Mouse (Mus musculus) stomach, postnatal 0 days (tissue): ENCODE results near the gene Lyrm7. TPM values are rescaled to one million over a fixed set of nuclear protein-coding genes. Genes with fewer than 3 reads are reported as not detected.

Experiments
- ATAC-seq: fragments of 200-750 bp; cut with Nextera tagmentation; 2 replicates; pipeline ENCODE4 v1.8.0; 2017; ENCODE audit not compliant: low FRiP score, low TSS enrichment
- DNase-seq: peaks from one replicate; pipeline ENCODE4 v3.0.0-alpha.2; 2016; ENCODE audit warnings: low spot score
- H3K27ac ChIP-seq: fragments of 300-500 bp; sonication (generic); replicated peaks from 2 replicates; pipeline ENCODE4 v1.5.1; 2014; ENCODE audit warnings: mild to moderate bottlenecking, control low read depth
- H3K27me3 ChIP-seq: fragments of 300-500 bp; sonication (generic); 2 replicates; pipeline ENCODE4 v1.6.1; 2014; ENCODE audit warnings: low read length; ENCODE audit not compliant: control insufficient read depth, insufficient read depth
- H3K36me3 ChIP-seq: fragments of 300-500 bp; sonication (generic); 2 replicates; pipeline ENCODE4 v1.6.1; 2014; ENCODE audit warnings: low read length, mixed read lengths; ENCODE audit not compliant: control insufficient read depth, insufficient read depth
- H3K4me1 ChIP-seq: fragments of 300-500 bp; sonication (generic); replicated peaks from 2 replicates; pipeline ENCODE4 v1.6.1; 2014; ENCODE audit warnings: antibody characterized with exemption; ENCODE audit not compliant: control insufficient read depth, insufficient read depth
- H3K4me2 ChIP-seq: fragments of 300-500 bp; sonication (generic); replicated peaks from 2 replicates; pipeline ENCODE4 v1.6.1; 2014; ENCODE audit warnings: low read depth, mild to moderate bottlenecking, control low read depth, moderate library complexity
- H3K4me3 ChIP-seq: fragments of 300-500 bp; sonication (generic); 2 replicates; pipeline ENCODE4 v1.5.1; 2014; ENCODE audit warnings: low read depth, low read length, control low read depth
- H3K9ac ChIP-seq: fragments of 300-500 bp; sonication (generic); 2 replicates; pipeline ENCODE4 v1.6.1; 2014; ENCODE audit warnings: mild to moderate bottlenecking, low read length, control low read depth, mixed read lengths
- H3K9me3 ChIP-seq: fragments of 300-500 bp; sonication (generic); 2 replicates; pipeline ENCODE4 v1.6.1; 2016; ENCODE audit warnings: low read length; ENCODE audit not compliant: control insufficient read depth
- CTCF ChIP-seq: IDR thresholded peaks from 2 replicates; pipeline ENCODE4 v1.5.1; 2016; ENCODE audit warnings: antibody characterized with exemption, low read depth, mild to moderate bottlenecking, moderate library complexity
- EP300 ChIP-seq: optimal IDR thresholded peaks from 2 replicates; pipeline ENCODE3; 2016; ENCODE audit warnings: antibody characterized with exemption
- WGBS: fragments of 180-500 bp; shearing (Covaris S2); extraction: QIAGEN DNeasy Blood & Tissue Kit; methylation state at CpG from one replicate; pipeline ENCODE4 v1.1.7; 2014; 5-methylcytosine and 5-hydroxymethylcytosine counted together
- polyA plus RNA-seq: library from polyadenylated mRNA; unstranded; fragments of >200 nt; fragmentation: Nextera tagmentation; extraction: Ambion mirVana; gene quantifications from 2 replicates; pipeline ENCODE4 v1.2.1, GENCODE M21; 2015

The Lyrm7 gene
- polyA plus RNA-seq, 1 experiment from 2014 or later: 4.5 TPM

DNA sequence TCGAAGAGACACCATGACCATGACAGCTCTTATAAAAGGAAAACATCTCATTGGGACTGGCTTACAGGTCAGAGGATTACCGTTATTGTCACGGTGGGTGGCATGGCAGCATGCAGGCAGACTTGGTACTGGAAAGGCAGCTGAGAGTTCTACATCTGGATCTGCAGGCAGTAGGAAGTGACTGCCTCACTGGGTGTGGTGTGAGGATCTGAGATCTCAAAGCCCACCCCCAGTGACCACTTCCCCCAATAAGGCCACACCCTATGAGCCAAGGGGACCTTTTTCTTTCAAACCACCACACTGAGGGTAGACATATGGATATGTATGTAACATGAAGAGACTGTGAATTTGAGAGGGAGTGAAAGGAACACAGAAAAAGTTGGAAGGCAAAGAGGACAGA lies 66.0 kb downstream of the Lyrm7 start:
- WGBS: 88% methylated on average over 3 of the region's 3 CpGs
- no peak for TF ChIP-seq EP300
- no peak for TF ChIP-seq CTCF

DNA sequence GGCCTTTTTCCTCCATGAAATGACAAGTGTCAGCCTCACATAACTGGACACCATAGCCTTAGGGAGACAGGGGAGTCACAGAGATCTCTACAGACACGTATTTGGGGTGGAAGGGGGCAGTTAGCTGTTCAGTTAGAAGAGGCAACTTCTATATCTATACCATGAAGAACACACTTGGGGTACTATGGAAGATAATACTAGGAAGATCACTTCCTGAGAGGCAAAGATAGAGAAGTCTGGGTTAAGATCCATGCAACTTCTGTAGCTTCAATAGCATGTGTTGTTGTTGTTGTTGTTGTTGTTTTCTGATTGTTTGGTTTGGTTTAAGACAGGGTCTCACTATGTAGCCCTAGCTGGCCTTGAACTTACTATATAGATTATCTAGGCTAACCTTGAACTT lies 67.5 kb downstream of the Lyrm7 start:
- Histone ChIP-seq H3K4me1 (no peaks in the 10 kb centered on the region), H3K9me3 (no peaks in the 10 kb centered on the region), H3K36me3 (no peaks in the 10 kb centered on the region), H3K4me2 (no peak overlapping the region), H3K27me3 (no peaks in the 10 kb centered on the region), H3K4me3 (no peak overlapping the region), H3K27ac (no peak overlapping the region), H3K9ac (no peak overlapping the region)
- WGBS: 59% methylated on average over 1 of the region's 1 CpGs
- DNase-seq (no peak), ATAC-seq (no peak)
- TF ChIP-seq CTCF (no peak), EP300 (no peak)

More for the DNA sequence above, 66.0 kb downstream of the Lyrm7 start:
- Histone ChIP-seq H3K4me2 (no peak overlapping the region), H3K27ac (no peak overlapping the region), H3K9ac (no peak overlapping the region), H3K9me3 (no peaks in the 10 kb centered on the region), H3K27me3 (no peaks in the 10 kb centered on the region), H3K4me3 (no peak overlapping the region), H3K36me3 (no peaks in the 10 kb centered on the region), H3K4me1 (no peaks in the 10 kb centered on the region)
- DNase-seq (no peak), ATAC-seq (no peak)

- H3K27me3 ChIP-seq: no peaks in the 10 kb centered on the region
- no peak for ATAC-seq
- H3K27ac ChIP-seq: no peak overlapping the region
- no peak overlapping the region for H3K4me2 ChIP-seq
- no peak for TF ChIP-seq EP300
- no peak for TF ChIP-seq CTCF
- no peaks in the 10 kb centered on the region for H3K4me1 ChIP-seq
- H3K36me3 ChIP-seq: no peaks in the 10 kb centered on the region
- H3K9ac ChIP-seq: no peak overlapping the region
- H3K9me3 ChIP-seq: no peaks in the 10 kb centered on the region
- no peak for DNase-seq
- 95% methylated on average over 4 of the region's 4 CpGs for WGBS
- no peak overlapping the region for H3K4me3 ChIP-seq
These were observed 69.3 kb downstream of the Lyrm7 start for GRCm38 (mm10) chr11:54791458-54791857.

GRCm38 (mm10) chr11:54787488-54788474 lies 72.9 kb downstream of the Lyrm7 start, which contains the start of gene Cdc42se2:
TSS of gene Cdc42se2 (minus strand) at chr11:54787675.
- ATAC-seq: peak; percentile 99
- DNase-seq: peak; percentile 97
- Histone ChIP-seq H3K27me3 (no peaks in the 10 kb centered on the region), H3K4me3 (peak within 1 kb of the TSS; percentile 95), H3K36me3 (no peaks in the 10 kb centered on the region), H3K9me3 (no peaks in the 10 kb centered on the region), H3K4me2 (peak within 1 kb of the TSS; percentile 75), H3K27ac (peak within 1 kb of the TSS; percentile 99), H3K4me1 (no peaks in the 10 kb centered on the region), H3K9ac (peak within 1 kb of the TSS; percentile 92)
- TF ChIP-seq EP300: no peak
- peak; percentile 39 for TF ChIP-seq CTCF
- 5% methylated on average over 49 of the region's 56 CpGs for WGBS

DNA sequence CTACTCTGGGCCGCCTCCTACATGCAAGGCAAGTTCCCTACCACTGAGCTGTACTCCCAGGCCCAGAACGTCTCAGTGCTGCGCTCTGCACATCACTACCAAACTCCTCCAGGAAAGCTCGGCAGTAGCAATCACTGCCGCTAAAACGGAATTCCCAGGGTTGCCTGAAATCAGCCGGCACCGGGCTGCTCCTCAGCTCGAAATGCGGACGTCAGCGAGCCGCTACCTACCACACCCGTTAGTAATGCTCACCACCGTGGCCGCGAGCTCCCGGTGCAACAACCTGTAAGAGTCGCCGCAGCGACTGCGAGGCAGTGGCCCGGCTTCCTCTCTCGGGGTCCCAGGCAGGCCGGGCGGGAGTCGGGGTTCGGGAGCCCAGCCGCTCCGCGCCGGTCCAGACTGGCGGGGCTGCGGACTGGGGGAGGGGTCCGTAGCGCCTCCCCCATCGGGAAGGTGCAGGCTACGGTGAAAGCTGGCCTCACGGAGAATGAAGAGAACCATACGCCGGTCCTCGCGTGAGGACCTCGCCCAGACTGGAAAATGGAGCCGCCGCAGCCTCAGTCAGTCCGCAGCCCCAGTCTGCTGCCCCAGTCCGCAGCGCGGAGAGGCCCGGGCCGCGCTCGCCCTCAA lies 73.7 kb downstream of the Lyrm7 start:
- Histone ChIP-seq H3K9me3 (no peaks in the 10 kb centered on the region), H3K27me3 (no peaks in the 10 kb centered on the region), H3K4me2 (peak overlapping the region; percentile 75), H3K9ac (peak overlapping the region; percentile 92), H3K27ac (peak overlapping the region; percentile 99), H3K36me3 (no peaks in the 10 kb centered on the region), H3K4me1 (no peaks in the 10 kb centered on the region), H3K4me3 (peak overlapping the region; percentile 95)
- no peak for TF ChIP-seq CTCF
- no peak for TF ChIP-seq EP300
- under 1% methylated on average over 45 of the region's 54 CpGs for WGBS
- ATAC-seq: peak; percentile 86
- DNase-seq: peak; percentile 70
